Mouse (Mus musculus) C2C12 (cell line): Measurements from ENCODE around the gene Vamp5.

Source experiments
- CTCF ChIP-seq: IDR thresholded peaks from one replicate; pipeline ENCODE4 v1.5.1; 2011; ENCODE audit not compliant: control insufficient read depth, insufficient read depth, insufficient read length
- MAX ChIP-seq: IDR thresholded peaks from one replicate; pipeline ENCODE4 v1.6.1; 2011; ENCODE audit warnings: mild to moderate bottlenecking, control low read depth
- MYOD1 ChIP-seq: IDR thresholded peaks from one replicate; pipeline ENCODE4 v1.6.1; 2011; ENCODE audit warnings: low read depth; ENCODE audit not compliant: control insufficient read depth, insufficient read length

DNA sequence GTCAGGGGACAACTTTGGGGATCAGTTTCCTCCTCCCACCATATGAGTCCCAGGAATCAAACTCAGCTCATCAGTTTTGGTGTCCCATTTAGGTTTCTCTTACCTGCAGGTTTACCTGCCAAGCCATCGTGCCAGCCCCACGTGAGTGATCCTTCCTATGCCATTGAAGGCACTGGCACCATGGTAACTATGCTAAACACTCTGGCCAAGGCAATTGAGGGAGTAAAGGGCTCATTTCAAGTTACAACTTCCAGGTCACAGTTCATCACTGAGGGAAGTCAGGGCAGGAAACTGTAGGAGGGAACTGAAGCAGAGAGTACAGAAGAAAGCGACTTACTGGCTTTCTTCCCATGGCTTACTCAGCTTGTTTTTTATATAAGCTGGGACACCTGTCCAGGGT is 14.0 kb downstream of the Vamp5 start:
- no peak for TF ChIP-seq CTCF
- TF ChIP-seq MYOD1 = no peak
- TF ChIP-seq MAX = no peak
